Mouse (Mus musculus) midbrain, embryonic 10.5 days (tissue): ENCODE data around the gene Iffo2. TPM values are rescaled to one million over a fixed set of nuclear protein-coding genes. Genes with fewer than 3 reads are reported as not detected.

Experiments
- DNase-seq: peaks from one replicate; pipeline ENCODE4 v3.0.0-alpha.2; 2017; ENCODE audit warnings: low spot score
- H3K27ac ChIP-seq: fragments of 300-500 bp; sonication (generic); replicated peaks from 2 replicates; pipeline ENCODE4 v1.5.1; 2016; ENCODE audit warnings: mild to moderate bottlenecking
- H3K27me3 ChIP-seq: fragments of 300-500 bp; sonication (generic); 2 replicates; pipeline ENCODE4 v1.6.1; 2016; ENCODE audit warnings: low read depth, mild to moderate bottlenecking; ENCODE audit not compliant: poor library complexity, severe bottlenecking
- H3K36me3 ChIP-seq: fragments of 300-500 bp; sonication (generic); 2 replicates; pipeline ENCODE4 v1.6.1; 2016; ENCODE audit warnings: mild to moderate bottlenecking, moderate library complexity
- H3K4me1 ChIP-seq: fragments of 300-500 bp; sonication (generic); 2 replicates; pipeline ENCODE4 v1.6.1; 2016
- H3K4me3 ChIP-seq: fragments of 300-500 bp; sonication (generic); 2 replicates; pipeline ENCODE4 v1.5.1; 2016; ENCODE audit warnings: mild to moderate bottlenecking, moderate library complexity
- H3K9me3 ChIP-seq: fragments of 300-500 bp; sonication (generic); replicated peaks from 2 replicates; pipeline ENCODE4 v1.6.1; 2016; ENCODE audit warnings: mild to moderate bottlenecking
- WGBS: fragments of 180-500 bp; shearing (Covaris S2); methylation state at CpG from one replicate; pipeline ENCODE4 v1.1.7; 2016; 5-methylcytosine and 5-hydroxymethylcytosine counted together
- polyA plus RNA-seq: library from polyadenylated mRNA; unstranded; fragments of >200 nt; fragmentation: Nextera tagmentation; extraction: Ambion mirVana; gene quantifications from 2 replicates; pipeline ENCODE4 v1.2.1, GENCODE M21; 2016

Iffo2 gene
- polyA plus RNA-seq, 1 experiment from 2014 or later = 3.5 TPM

DNA sequence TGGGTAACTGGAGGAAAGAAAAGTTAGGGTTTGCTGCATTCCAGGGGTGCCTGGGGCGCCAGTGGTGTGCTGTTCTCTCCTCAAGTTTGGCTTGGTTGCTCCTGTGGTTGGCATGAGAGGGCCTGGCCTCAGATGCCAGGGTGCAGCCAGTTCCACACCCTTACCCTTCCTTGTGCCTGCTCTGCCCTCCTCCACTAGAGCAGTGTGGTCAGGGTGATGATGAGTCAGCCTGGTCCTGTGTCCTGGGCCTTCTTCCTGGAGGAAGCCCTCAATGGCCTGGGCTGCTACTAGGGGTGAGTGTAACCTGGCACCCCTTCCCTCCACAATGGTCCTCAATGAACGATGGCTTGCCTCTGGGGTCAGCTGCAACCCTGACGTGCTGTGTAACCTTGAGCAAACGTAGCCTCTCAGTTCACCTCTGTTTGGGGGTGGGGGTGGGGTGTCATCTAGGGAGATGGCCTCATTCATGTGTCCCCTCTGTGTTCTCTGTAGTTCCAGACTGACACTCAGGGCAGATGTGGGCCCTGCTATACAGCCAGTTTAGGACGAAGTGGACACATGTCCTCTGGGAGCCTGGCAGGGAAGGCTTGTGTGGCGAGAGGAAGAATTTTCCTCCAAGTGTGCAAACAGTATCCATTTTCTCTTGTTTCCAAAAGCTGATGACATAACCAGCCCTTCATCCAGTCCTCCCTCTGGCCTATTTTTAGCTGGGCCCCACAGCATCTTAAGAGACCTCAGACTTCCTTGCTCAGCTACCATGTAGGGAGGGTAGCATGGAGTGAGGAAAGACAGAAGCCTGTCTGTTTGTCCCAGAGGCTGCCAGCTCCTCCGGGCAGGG is 71.4 kb downstream of the Iffo2 start:
- DNase-seq = no peak
- H3K4me3 ChIP-seq = no peak overlapping the region
- WGBS = 74% methylated on average over 7 of the region's 7 CpGs
- no peaks in the 10 kb centered on the region for H3K9me3 ChIP-seq
- peaks cover 6% of the 10 kb centered on the region; the same call in 1 of the 2 replicates for H3K27me3 ChIP-seq
- peaks cover 57% of the 10 kb centered on the region for H3K4me1 ChIP-seq
- peaks cover 17% of the 10 kb centered on the region for H3K36me3 ChIP-seq
- H3K27ac ChIP-seq = peak overlapping the region; percentile 55

DNA sequence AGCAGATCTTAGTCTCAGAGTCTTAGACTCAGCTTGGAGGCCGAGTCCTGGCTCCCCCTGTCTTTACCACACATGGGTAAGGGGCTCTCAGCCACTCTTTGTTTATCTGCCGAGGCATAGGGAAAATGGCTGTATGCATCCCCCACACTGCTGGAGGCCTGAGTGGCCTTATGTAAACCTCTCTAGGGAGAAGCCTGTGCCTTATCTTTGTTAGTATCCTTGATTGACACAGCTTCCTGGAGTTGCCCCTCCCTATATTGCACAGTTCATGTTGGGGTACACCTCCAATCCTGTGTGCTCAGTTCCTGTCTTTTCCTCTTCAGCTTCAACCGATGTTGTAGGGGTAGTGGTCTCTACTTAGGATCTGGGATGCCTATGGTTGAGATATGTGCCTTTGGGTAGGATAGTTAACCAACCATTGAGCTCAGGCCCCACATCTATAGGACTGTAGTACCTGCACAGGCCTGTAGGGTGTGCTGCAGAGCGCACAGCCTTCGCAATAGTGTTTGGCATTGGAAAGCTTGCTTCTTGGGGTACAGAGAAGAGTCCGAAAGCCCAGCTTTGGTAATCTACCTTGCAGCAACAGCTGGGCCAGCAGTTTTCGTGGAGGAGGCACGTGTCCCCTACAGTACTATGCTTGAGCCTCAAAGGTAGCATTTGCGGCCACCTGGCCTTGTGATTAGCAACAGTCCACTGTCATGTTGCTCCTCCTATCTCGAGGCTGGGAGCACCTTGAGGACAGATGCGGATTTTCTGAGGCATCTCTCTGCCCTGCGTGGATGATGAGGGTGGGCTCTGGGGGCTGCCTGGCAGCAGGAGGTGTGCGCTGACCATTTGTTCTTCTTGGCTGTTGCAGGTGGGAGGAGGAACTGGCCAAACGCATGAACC is 72.3 kb downstream of the Iffo2 start, which contains the start of gene Gm21969:
Gene Gm21969, plus strand, starts transcription at position 830 of the 888 bp plus-strand sequence.
- Histone ChIP-seq H3K9me3 (no peaks in the 10 kb centered on the region), H3K4me3 (no peak within 1 kb of the TSS), H3K36me3 (peaks cover 18% of the 10 kb centered on the region), H3K27ac (peak within 1 kb of the TSS; percentile 55; the same call in 1 of the 2 replicates), H3K27me3 (peaks cover 6% of the 10 kb centered on the region; the same call in 1 of the 2 replicates), H3K4me1 (peaks cover 48% of the 10 kb centered on the region)
- 51% methylated on average over 14 of the region's 14 CpGs for WGBS
- peak; percentile 63 for DNase-seq

DNA sequence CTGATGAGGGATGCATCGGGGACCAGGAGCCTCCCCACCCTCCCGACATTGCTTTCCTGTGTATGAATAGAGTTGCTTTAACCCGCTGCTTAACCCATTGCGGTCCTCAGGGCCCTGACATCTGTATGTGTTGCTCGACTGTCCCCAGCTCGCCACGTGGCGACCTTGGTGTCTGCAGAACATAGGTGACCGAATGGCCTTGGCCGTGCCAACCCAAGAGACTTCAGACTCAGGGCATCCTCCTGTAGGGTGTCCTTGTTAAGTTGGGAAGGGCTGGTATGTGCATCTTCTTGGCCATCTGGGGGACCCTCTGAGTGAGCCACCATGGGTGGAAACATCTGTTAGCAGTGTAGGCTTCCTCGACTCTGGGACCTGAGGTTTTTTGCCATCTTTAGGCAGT is 74.9 kb downstream of the Iffo2 start:
- Histone ChIP-seq H3K27me3 (no peaks in the 10 kb centered on the region), H3K9me3 (no peaks in the 10 kb centered on the region), H3K27ac (no peak overlapping the region), H3K4me3 (no peak overlapping the region), H3K36me3 (peaks cover 21% of the 10 kb centered on the region), H3K4me1 (peaks cover 26% of the 10 kb centered on the region)
- DNase-seq = no peak
- 84% methylated on average over 11 of the region's 11 CpGs for WGBS

DNA sequence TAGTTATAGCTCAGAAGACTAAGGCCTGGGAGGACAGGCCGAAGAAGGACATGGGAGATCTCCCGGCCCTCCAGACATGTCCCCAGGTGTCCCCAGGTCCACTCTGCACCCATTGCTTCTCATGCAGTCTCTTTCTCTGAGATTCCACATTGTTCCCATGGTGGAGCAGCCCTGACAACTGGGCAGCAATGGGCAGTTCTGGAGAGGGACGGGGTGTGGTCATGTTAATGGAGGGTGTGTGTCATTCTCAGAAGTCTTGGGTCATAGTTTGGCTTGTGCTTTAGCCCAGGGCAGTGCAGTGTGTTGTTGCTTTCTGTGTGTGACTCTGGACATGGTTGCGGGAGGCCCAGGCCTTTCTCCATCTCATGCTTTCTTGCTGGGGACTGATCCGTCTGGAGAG is 76.4 kb downstream of the Iffo2 start:
- peaks cover 21% of the 10 kb centered on the region for H3K36me3 ChIP-seq
- H3K27me3 ChIP-seq = no peaks in the 10 kb centered on the region
- no peaks in the 10 kb centered on the region for H3K9me3 ChIP-seq
- DNase-seq = no peak
- H3K4me3 ChIP-seq = no peak overlapping the region
- H3K4me1 ChIP-seq = peaks cover 28% of the 10 kb centered on the region
- WGBS = 95% methylated on average over 5 of the region's 5 CpGs
- H3K27ac ChIP-seq = no peak overlapping the region

DNA sequence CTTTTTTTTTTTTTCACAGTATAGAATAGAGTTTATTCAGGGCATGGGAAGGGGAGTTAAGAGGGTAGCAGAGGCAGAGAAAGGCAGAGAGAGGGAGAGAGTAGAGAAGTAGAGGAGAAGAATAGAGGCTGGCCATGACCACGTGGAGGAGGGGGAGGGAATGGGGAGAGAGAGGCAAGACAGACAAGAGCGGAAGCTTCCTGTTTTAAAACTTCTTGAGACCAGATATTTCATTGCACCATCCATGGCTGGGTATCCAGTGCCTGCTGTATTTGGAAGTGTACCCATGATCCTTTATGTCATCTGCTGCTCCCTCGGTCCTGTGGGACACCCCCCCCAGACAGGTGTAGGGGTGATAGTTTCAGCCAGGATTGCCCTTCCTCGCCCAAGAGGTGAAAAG is 78.6 kb downstream of the Iffo2 start:
- no peak for DNase-seq
- no peak overlapping the region for H3K27ac ChIP-seq
- H3K4me3 ChIP-seq = no peak overlapping the region
- peaks cover 37% of the 10 kb centered on the region for H3K36me3 ChIP-seq
- peaks cover 14% of the 10 kb centered on the region for H3K4me1 ChIP-seq
- no peaks in the 10 kb centered on the region for H3K27me3 ChIP-seq
- peaks cover 9% of the 10 kb centered on the region for H3K9me3 ChIP-seq
- WGBS = 74% methylated on average over 4 of the region's 4 CpGs

DNA sequence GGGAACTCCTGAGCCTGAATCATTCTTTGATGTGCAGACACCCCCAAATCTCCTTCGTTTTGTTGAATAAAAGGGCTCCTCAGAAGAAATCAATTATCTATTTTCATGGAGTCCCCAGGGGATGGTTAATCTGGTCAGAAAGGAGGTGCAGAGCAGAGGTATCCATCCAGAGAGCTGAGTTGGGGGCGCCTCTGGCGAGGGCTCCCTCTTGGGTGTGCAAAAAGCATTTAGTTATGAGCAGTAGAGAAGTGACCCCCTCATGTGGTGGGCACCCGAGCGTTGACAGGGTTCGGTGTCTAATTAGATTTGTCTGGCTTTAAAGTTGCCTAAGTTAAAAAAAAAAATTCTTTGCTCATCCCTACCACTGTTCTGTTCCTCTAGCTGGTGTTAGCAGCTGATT is 80.6 kb downstream of the Iffo2 start:
- Histone ChIP-seq H3K27me3 (no peaks in the 10 kb centered on the region), H3K4me1 (peaks cover 26% of the 10 kb centered on the region), H3K9me3 (peaks cover 17% of the 10 kb centered on the region), H3K36me3 (peaks cover 46% of the 10 kb centered on the region), H3K4me3 (no peak overlapping the region), H3K27ac (peak overlapping the region; percentile 52)
- DNase-seq = no peak
- WGBS = 58% methylated on average over 6 of the region's 6 CpGs

DNA sequence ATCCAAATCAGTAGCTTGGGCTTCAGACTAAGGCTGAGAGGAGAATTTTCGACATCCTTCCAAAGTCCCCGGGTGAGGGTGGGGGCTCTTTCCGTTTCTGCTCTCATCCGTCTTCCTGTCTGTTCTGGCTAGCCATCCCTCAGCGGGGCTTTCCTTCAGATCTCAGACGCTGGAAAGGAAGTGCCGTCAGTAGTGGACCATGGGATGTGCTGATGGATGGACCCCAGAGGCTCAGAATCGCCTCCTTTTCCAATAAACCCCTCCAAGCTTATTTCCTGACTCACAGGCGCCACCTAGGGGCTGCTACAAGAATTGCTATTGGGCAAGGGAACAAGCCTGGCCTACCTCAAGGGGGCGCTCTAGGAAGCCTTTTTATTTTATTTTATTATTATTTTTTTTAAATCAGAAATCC is 81.2 kb downstream of the Iffo2 start:
- Histone ChIP-seq H3K27me3 (no peaks in the 10 kb centered on the region), H3K36me3 (peaks cover 43% of the 10 kb centered on the region)
- 10% methylated on average over 10 of the region's 10 CpGs for WGBS

DNA sequence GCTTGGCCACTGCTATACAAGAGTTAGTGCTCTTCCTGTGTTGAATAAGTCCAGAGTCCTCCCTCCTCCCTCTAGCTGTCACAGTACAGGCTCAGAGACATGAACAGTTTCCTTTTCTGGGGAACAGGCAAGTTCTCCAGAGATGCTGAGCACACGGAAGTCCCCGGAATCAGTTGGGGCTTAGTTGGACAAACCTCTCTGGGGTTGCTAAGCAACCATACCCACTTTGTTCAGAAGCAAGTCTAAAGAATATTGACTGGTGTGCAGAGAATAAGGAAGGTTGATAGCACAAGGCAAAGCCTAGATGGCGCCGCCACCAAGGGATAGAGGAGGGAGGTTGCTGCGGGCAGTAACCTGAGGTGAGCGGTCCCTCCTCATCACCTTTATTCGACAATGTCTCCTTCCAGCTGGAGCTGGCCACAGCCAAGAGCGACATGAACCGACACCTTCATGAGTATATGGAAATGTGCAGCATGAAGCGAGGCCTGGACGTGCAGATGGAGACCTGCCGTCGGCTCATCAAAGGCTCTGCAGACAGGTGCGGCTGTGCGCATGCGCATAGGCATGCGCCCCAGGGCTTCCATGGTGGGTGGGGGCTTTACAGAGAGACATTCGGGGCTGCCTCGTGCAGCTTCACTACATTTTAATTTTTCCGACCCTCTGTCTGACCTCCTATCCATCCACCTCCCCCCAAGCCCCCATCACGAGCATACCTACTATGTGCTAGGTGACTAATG is 84.3 kb downstream of the Iffo2 start:
- no peak overlapping the region for H3K27ac ChIP-seq
- no peak for DNase-seq
- H3K27me3 ChIP-seq = no peaks in the 10 kb centered on the region
- peaks cover 17% of the 10 kb centered on the region for H3K9me3 ChIP-seq
- peaks cover 38% of the 10 kb centered on the region for H3K36me3 ChIP-seq
- no peak overlapping the region for H3K4me3 ChIP-seq
- peaks cover 37% of the 10 kb centered on the region for H3K4me1 ChIP-seq
- 91% methylated on average over 21 of the region's 21 CpGs for WGBS

More for the DNA sequence above, 81.2 kb downstream of the Iffo2 start:
- peak overlapping the region; percentile 52 for H3K27ac ChIP-seq
- peaks cover 32% of the 10 kb centered on the region for H3K4me1 ChIP-seq
- DNase-seq = peak; percentile 85
- peak overlapping the region; percentile 28; the same call in 1 of the 2 replicates for H3K4me3 ChIP-seq
- peaks cover 17% of the 10 kb centered on the region for H3K9me3 ChIP-seq

DNA sequence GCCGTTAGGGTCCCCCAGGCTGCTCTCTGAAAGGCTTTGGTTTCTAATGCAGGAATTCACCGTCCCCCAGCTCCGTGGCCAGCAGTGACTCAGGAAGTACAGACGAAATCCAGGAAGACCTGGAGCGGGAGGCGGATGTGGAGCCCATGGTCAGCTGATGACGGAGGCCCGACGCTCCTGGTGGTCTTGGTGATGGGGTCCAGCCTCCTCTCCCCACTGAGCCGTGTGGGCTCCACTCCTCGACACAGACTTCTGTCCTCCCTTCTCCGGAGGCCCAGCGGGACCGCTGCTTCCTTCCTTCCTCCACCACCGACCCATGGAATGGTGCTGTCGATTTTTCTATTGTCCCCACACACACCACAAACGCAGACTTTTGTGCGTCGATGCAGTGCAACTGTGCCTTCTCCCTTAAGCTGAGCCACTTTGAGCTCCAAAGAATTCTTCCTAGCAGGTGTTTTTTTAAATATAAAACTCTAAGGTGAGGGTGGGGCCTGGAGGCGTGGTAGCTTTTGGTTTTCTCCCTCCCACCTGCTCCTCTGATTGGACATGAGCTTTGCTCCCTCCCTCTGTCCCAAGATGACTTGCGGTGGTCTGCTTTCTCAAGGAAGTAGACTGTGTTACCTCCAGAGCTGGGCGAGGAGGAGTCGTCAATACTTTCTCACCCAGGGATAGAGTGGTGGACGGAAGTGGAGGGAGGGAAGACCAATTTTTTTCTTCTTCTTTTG is 86.1 kb downstream of the Iffo2 start:
- peak; percentile 48 for DNase-seq
- peaks cover 17% of the 10 kb centered on the region for H3K9me3 ChIP-seq
- peaks cover 38% of the 10 kb centered on the region for H3K36me3 ChIP-seq
- H3K4me3 ChIP-seq = peak overlapping the region; percentile 67
- WGBS = 6% methylated on average over 24 of the region's 24 CpGs
- peaks cover 28% of the 10 kb centered on the region for H3K4me1 ChIP-seq
- H3K27me3 ChIP-seq = no peaks in the 10 kb centered on the region
- H3K27ac ChIP-seq = peak overlapping the region; percentile 88

DNA sequence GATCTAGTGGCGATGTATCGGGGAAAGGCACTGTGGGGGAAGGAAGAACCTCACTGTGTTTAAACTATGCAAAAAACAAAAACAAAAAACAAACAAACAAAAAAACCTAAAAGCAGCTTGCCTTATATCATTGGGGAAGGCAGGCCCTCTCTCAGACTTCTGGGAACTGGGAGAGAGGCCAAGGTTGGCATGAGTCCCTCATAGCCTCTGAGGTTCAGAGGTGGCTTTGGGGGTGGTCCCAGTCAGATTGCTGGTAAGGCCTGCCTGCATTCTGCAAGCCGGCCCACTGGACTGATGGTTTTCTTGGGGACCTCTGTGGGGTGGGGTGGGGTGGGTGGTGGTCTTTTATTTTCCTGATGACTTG is 86.6 kb downstream of the Iffo2 start:
- Histone ChIP-seq H3K9me3 (peaks cover 17% of the 10 kb centered on the region), H3K36me3 (peaks cover 38% of the 10 kb centered on the region), H3K27me3 (no peaks in the 10 kb centered on the region), H3K27ac (peak overlapping the region; percentile 88), H3K4me1 (peaks cover 29% of the 10 kb centered on the region), H3K4me3 (peak overlapping the region; percentile 67)
- DNase-seq = no peak
- 42% methylated on average over 3 of the region's 3 CpGs for WGBS

DNA sequence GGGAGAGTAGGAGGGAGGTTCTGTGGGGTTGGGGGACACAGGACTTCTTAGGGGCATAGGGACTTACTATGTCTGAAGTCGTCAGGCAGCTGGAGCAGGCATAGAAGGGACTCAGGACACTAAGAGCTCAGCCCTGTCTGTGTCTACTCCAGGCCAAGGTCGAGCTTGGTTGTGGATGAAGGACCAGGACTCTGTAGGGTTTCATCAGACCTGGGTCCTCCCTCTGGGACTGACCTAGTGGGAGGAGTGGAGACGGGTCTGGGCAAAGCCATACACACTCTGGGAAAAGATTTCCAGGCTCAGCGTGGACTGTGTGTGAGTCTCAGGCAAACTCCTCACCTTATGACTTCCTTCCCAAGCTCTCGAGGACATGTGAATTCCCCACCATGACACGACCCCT is 89.4 kb downstream of the Iffo2 start:
- H3K4me1 ChIP-seq = peaks cover 51% of the 10 kb centered on the region
- WGBS = 72% methylated on average over 6 of the region's 6 CpGs

More for the DNA sequence above, 89.4 kb downstream of the Iffo2 start:
- peaks cover 14% of the 10 kb centered on the region for H3K36me3 ChIP-seq
- peaks cover 9% of the 10 kb centered on the region for H3K27me3 ChIP-seq
- no peak overlapping the region for H3K4me3 ChIP-seq
- DNase-seq = no peak
- 0 out of 2 replicates have a peak, but pooled peaks cover 1% of the 10 kb centered on the region for H3K9me3 ChIP-seq
- H3K27ac ChIP-seq = no peak overlapping the region
